Mouse (Mus musculus) myocyte (in vitro differentiated cells): ENCODE measurements at regions not wholly inside any gene's neighbourhood (a gene's known extent, or its start where the extent isn't known, plus 50 kb on each side); places are given as distances from the start of the nearest gene placed in this dataset.

Source experiments
- H3K27me3 ChIP-seq: one replicate; pipeline ENCODE4 v1.6.1; 2011; ENCODE audit not compliant: control insufficient read depth, insufficient read depth, insufficient read length
- H3K36me3 ChIP-seq: one replicate; pipeline ENCODE4 v1.6.1; 2011; ENCODE audit not compliant: control insufficient read depth, insufficient read depth
- H3K4me2 ChIP-seq: one replicate; pipeline ENCODE4 v1.6.1; 2011; ENCODE audit warnings: low read depth, control low read depth
- H3K4me3 ChIP-seq: one replicate; pipeline ENCODE4 v1.5.1; 2011; ENCODE audit warnings: mild to moderate bottlenecking, control low read depth, moderate library complexity
- H3K79me2 ChIP-seq: one replicate; pipeline ENCODE4 v1.6.1; 2011; ENCODE audit not compliant: control insufficient read depth, insufficient read depth
- H3ac ChIP-seq: one replicate; pipeline ENCODE4 v1.6.1; 2011; ENCODE audit not compliant: control insufficient read depth, insufficient read length
- CEBPB ChIP-seq: IDR thresholded peaks from 2 replicates; pipeline ENCODE4 v1.6.1; 2011; ENCODE audit warnings: mild to moderate bottlenecking, moderate library complexity; ENCODE audit not compliant: poor library complexity, insufficient read depth, severe bottlenecking
- E2F4 ChIP-seq: IDR thresholded peaks from one replicate; pipeline ENCODE4 v1.6.1; 2011; ENCODE audit warnings: mild to moderate bottlenecking, control low read depth, moderate library complexity; ENCODE audit not compliant: insufficient read depth
- MAX ChIP-seq: IDR thresholded peaks from one replicate; pipeline ENCODE4 v1.6.1; 2011; ENCODE audit warnings: low read depth, mild to moderate bottlenecking, control low read depth
- MYOD1 ChIP-seq, 3 experiments: IDR thresholded peaks; one replicate each; pipeline ENCODE4 v1.6.1; 2011; ENCODE audit warnings: control low read depth in 2 of 3, low read depth in 2 of 3, mild to moderate bottlenecking in 2 of 3, moderate library complexity in 1 of 3; ENCODE audit not compliant: insufficient read length in 2 of 3, control insufficient read depth in 1 of 3
- MYOG ChIP-seq, 3 experiments: IDR thresholded peaks; one replicate each; pipeline ENCODE4 v1.6.1; 2011; ENCODE audit warnings: control low read depth in 2 of 3, low read depth in 2 of 3, mild to moderate bottlenecking in 2 of 3; ENCODE audit not compliant: insufficient read length in 2 of 3, control insufficient read depth in 1 of 3, insufficient read depth in 1 of 3
- POLR2A ChIP-seq: IDR thresholded peaks from one replicate; pipeline ENCODE4 v1.6.1; 2011; ENCODE audit warnings: low read depth, mild to moderate bottlenecking, control low read depth, moderate library complexity; ENCODE audit not compliant: insufficient read length
- POLR2AphosphoS2 ChIP-seq: IDR thresholded peaks from one replicate; pipeline ENCODE4 v1.6.1; 2011; ENCODE audit warnings: low read depth, control low read depth; ENCODE audit not compliant: insufficient read length
- REST ChIP-seq: IDR thresholded peaks from one replicate; pipeline ENCODE4 v1.6.1; 2011; ENCODE audit warnings: mild to moderate bottlenecking, control low read depth, moderate library complexity; ENCODE audit not compliant: insufficient read depth, insufficient read length
- SRF ChIP-seq: IDR thresholded peaks from one replicate; pipeline ENCODE4 v1.6.1; 2011; ENCODE audit warnings: low read depth; ENCODE audit not compliant: control insufficient read depth, insufficient read length
- TCF12 ChIP-seq: IDR thresholded peaks from one replicate; pipeline ENCODE4 v1.6.1; 2011; ENCODE audit warnings: mild to moderate bottlenecking, control low read depth; ENCODE audit not compliant: poor library complexity, insufficient read depth, severe bottlenecking
- TCF3 ChIP-seq: IDR thresholded peaks from one replicate; pipeline ENCODE4 v1.6.1; 2011; ENCODE audit warnings: low read depth, control low read depth; ENCODE audit not compliant: insufficient read length
- USF1 ChIP-seq: IDR thresholded peaks from one replicate; pipeline ENCODE4 v1.6.1; 2011; ENCODE audit warnings: low read depth, mild to moderate bottlenecking, control low read depth, moderate library complexity

GRCm38 (mm10) chr2:158909086-158909485, 114.5 kb downstream of the Dhx35 start:
- no peak for TF ChIP-seq TCF12
- no peak for TF ChIP-seq MYOD1 (IDR thresholded peaks at IDR 0.05; ENCODE audit: control insufficient read depth in 1 of 3, insufficient read length in 2 of 3, low read depth in 2 of 3)
- TF ChIP-seq USF1: no peak
- TF ChIP-seq MAX: no peak
- TF ChIP-seq TCF3: no peak
- no peak for TF ChIP-seq POLR2A
- TF ChIP-seq REST: no peak
- no peak for TF ChIP-seq CEBPB
- no peak for TF ChIP-seq E2F4
- TF ChIP-seq MYOG (IDR thresholded peaks at IDR 0.05; ENCODE audit: control insufficient read depth in 1 of 3, insufficient read depth in 1 of 3, insufficient read length in 2 of 3, low read depth in 2 of 3): no peak
- TF ChIP-seq SRF: no peak
- TF ChIP-seq POLR2AphosphoS2: no peak
- H3K36me3 ChIP-seq: no peaks in the 10 kb centered on the region
- H3ac ChIP-seq: no peak overlapping the region
- peaks cover 3% of the 10 kb centered on the region for H3K27me3 ChIP-seq
- H3K4me2 ChIP-seq: no peak overlapping the region
- no peaks in the 10 kb centered on the region for H3K79me2 ChIP-seq
- H3K4me3 ChIP-seq: no peak overlapping the region

DNA sequence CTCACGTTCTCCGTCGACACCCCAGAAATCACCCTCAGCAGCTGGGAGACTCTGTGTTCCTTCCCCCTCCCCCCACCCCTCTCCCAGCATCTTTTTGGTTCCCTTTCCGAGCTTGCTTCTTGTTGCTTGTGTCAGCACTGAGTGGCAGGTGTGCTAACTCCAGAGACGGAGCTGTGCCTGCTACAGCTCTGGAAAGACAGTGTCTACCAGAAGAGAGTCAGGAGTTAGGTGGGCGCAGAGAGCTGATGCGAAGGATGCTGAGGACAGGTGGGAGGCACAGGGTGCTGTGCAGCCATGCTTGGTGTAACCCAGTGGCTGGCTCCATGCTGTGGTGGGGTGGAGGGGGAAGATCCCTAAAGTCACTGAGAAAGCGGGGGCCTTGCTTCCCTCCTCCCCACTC, 115.7 kb downstream of the Dhx35 start:
- no peaks in the 10 kb centered on the region for H3K79me2 ChIP-seq
- peaks cover 3% of the 10 kb centered on the region for H3K27me3 ChIP-seq
- H3K4me3 ChIP-seq: no peak overlapping the region
- H3K36me3 ChIP-seq: no peaks in the 10 kb centered on the region
- TF ChIP-seq CEBPB (no peak), TCF3 (no peak), POLR2AphosphoS2 (no peak), SRF (no peak), REST (no peak), USF1 (no peak), MYOD1 (IDR thresholded peaks at IDR 0.05; ENCODE audit: control insufficient read depth in 1 of 3, insufficient read length in 2 of 3, low read depth in 2 of 3) (no peak), TCF12 (no peak), E2F4 (no peak), MAX (no peak), POLR2A (no peak), MYOG (IDR thresholded peaks at IDR 0.05; ENCODE audit: control insufficient read depth in 1 of 3, insufficient read depth in 1 of 3, insufficient read length in 2 of 3, low read depth in 2 of 3) (no peak)
- no peak overlapping the region for H3ac ChIP-seq
- no peak overlapping the region for H3K4me2 ChIP-seq

DNA sequence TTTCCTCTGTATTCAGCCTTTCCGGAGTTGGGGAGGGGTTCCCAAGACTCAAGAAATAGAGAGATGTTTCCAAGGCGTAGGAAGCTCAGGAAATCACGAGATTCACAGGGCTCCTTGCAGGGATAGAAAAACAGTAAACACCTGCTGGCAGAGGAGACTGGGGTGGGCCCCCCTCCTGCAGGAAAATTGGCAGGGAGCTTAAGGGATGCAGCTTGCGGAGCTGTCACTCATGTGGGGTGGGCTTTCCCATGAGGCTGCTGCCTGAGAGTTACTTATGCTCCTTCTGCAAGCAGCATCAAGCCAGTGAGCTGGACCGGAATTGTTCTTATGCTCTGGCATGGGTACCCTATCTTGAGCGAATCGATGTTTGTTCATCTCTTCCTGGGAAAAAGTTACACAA, 116.6 kb downstream of the Dhx35 start:
- Histone ChIP-seq H3K36me3 (no peaks in the 10 kb centered on the region), H3K4me2 (no peak overlapping the region), H3K27me3 (peaks cover 3% of the 10 kb centered on the region), H3K79me2 (no peaks in the 10 kb centered on the region), H3ac (no peak overlapping the region), H3K4me3 (no peak overlapping the region)
- no peak for TF ChIP-seq CEBPB
- no peak for TF ChIP-seq SRF
- no peak for TF ChIP-seq MYOG (IDR thresholded peaks at IDR 0.05; ENCODE audit: control insufficient read depth in 1 of 3, insufficient read depth in 1 of 3, insufficient read length in 2 of 3, low read depth in 2 of 3)
- no peak for TF ChIP-seq MAX
- no peak for TF ChIP-seq E2F4
- TF ChIP-seq USF1: no peak
- no peak for TF ChIP-seq TCF12
- no peak for TF ChIP-seq TCF3
- TF ChIP-seq POLR2A: no peak
- TF ChIP-seq POLR2AphosphoS2: no peak
- no peak for TF ChIP-seq REST
- no peak for TF ChIP-seq MYOD1 (IDR thresholded peaks at IDR 0.05; ENCODE audit: control insufficient read depth in 1 of 3, insufficient read length in 2 of 3, low read depth in 2 of 3)

DNA sequence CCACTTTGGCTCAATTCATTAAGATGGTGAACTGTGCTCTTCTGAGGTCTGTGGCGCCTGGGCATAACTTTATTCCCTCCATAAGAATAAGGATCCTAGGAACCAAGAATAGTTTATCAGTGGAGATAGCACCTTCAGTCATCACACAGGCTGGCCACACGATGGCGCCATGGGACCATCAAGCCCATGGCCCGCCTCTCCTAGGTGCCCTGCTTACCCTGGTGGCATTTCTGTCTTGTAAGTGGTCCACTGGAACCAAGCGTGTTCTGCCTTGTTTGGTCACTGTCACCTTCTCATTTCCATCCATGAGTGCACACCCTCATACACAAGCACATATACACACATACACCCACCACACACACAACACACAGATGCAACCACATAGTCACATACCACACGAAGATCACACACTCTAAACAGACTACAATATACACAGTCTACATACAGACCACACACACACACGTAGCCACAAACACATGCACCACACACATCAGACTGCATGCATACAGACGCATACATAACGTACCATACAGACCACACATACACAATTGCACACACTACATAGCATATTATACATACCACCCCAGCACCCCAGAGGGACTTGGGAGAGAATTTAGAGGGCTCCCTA, 118.1 kb downstream of the Dhx35 start:
- no peak for TF ChIP-seq E2F4
- TF ChIP-seq CEBPB: no peak
- TF ChIP-seq POLR2AphosphoS2: no peak
- no peak for TF ChIP-seq TCF12
- TF ChIP-seq TCF3: no peak
- no peak for TF ChIP-seq MYOG (IDR thresholded peaks at IDR 0.05; ENCODE audit: control insufficient read depth in 1 of 3, insufficient read depth in 1 of 3, insufficient read length in 2 of 3, low read depth in 2 of 3)
- TF ChIP-seq MAX: no peak
- TF ChIP-seq SRF: no peak
- TF ChIP-seq REST: no peak
- TF ChIP-seq MYOD1 (IDR thresholded peaks at IDR 0.05; ENCODE audit: control insufficient read depth in 1 of 3, insufficient read length in 2 of 3, low read depth in 2 of 3): no peak
- no peak for TF ChIP-seq POLR2A
- no peak for TF ChIP-seq USF1

GRCm38 (mm10) chr2:158917398-158917797, 122.8 kb downstream of the Dhx35 start:
- Histone ChIP-seq H3K36me3 (no peaks in the 10 kb centered on the region), H3K4me3 (no peak overlapping the region), H3ac (no peak overlapping the region), H3K27me3 (no peaks in the 10 kb centered on the region), H3K79me2 (no peaks in the 10 kb centered on the region), H3K4me2 (no peak overlapping the region)
- no peak for TF ChIP-seq E2F4
- TF ChIP-seq TCF12: no peak

More for the DNA sequence above, 118.1 kb downstream of the Dhx35 start:
- peaks cover 3% of the 10 kb centered on the region for H3K27me3 ChIP-seq
- no peaks in the 10 kb centered on the region for H3K36me3 ChIP-seq
- H3K4me3 ChIP-seq: no peak overlapping the region
- no peak overlapping the region for H3ac ChIP-seq
- no peaks in the 10 kb centered on the region for H3K79me2 ChIP-seq
- no peak overlapping the region for H3K4me2 ChIP-seq
